11 mouse cellular contexts compared by ENCODE assay signal in the genomic region with DNA sequence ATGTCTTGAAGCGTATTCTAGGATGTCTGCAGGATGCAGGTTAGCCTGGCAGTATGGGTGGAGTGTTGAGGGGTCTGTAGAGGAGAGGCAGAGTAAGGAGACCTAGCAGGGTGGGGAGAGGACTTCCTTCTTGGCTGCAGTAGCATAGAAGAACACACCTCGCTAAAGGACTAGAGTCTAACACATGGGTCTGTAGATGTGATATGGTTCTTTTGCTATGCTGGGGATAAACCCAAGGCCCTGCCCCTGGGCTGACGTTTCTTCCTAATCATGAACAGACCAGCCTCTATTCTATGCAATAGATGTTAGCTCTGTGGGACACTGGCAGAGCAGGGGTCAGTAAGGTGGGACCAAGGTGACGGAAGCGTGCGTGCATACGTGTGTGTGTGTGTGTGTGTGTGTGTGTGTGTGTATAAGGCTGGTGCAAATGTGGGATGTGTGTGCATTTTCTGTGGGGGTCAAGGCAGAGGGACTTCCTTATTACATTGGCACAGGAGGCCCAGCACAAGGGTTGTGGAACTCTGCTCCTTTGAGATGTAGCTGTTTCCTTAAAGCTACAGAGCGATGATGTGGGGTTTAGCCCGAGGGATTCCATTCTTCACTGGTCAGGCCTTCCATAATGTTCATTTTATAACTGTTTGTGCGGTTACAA. TPM values are rescaled to one million over a fixed set of nuclear protein-coding genes. Genes with fewer than 3 reads are reported as not detected.
DNase-seq lines count a peak whose midpoint lies in the region; ATAC-seq and TF ChIP-seq lines count a peak whose summit lies in the region.
"Had no signal": no experiment of that assay in that cellular context is flagged by ENCODE, and none has a peak within 500 bp of the region (broad histone marks: within the 10 kb centered on the region; RNA-seq: fewer than 3 reads in every experiment).

No protein-coding gene starts in this region.

- WGBS in kidney, embryonic 14.5 days: 83% methylated on average over 10 of the region's 10 CpGs
- 55% methylated on average over 10 of the region's 10 CpGs for WGBS in liver, postnatal 0 days (ENCODE audit: insufficient replicate concordance)
- WGBS in stomach, postnatal 0 days: 56% methylated on average over 10 of the region's 10 CpGs

- peak overlapping the region; percentile 17; the same call in 1 of the 2 replicates for H3K27ac ChIP-seq in kidney, embryonic 14.5 days (ENCODE audit: low read depth, low read length)
- peak overlapping the region; percentile 67 for H3K27ac ChIP-seq in liver, postnatal 0 days (ENCODE audit: low read depth)
- H3K27ac ChIP-seq in stomach, postnatal 0 days (replicated peaks): peak overlapping the region; percentile 91

- no peak for DNase-seq in kidney, postnatal 36 days
- peak; percentile 31 for DNase-seq in thymus, postnatal 4 days
- no peak for DNase-seq in thymus, postnatal 36 days
- no peak for DNase-seq in liver, postnatal 0 days
- peak; percentile 53 for DNase-seq in stomach, postnatal 0 days (ENCODE audit: low spot score)
- DNase-seq in left cerebral cortex, adult 11 months (ENCODE audit: low spot score): no peak
- no peak for DNase-seq in left cerebral cortex, adult 9 months (ENCODE audit: low spot score in 2 of 2)
- DNase-seq: gastrocnemius, postnatal 25 days; kidney, postnatal 14 days had no signal

- TF ChIP-seq EP300 in liver, postnatal 0 days (IDR thresholded peaks at IDR 0.05; ENCODE audit: low read depth): no peak
- TF ChIP-seq EP300 in stomach, postnatal 0 days (optimal IDR thresholded peaks at IDR 0.05): no peak

- no peaks in the 10 kb centered on the region for H3K9me3 ChIP-seq in kidney, embryonic 14.5 days (ENCODE audit: control insufficient read depth, low read length)
- H3K9me3 ChIP-seq in liver, postnatal 0 days (ENCODE audit: low read length): no peaks in the 10 kb centered on the region
- no peaks in the 10 kb centered on the region for H3K9me3 ChIP-seq in stomach, postnatal 0 days (ENCODE audit: control insufficient read depth, low read length)
- H3K9me3 ChIP-seq: embryonic facial prominence, embryonic 12.5 days had no signal

- no peaks in the 10 kb centered on the region for H3K36me3 ChIP-seq in kidney, embryonic 14.5 days (ENCODE audit: control insufficient read depth, insufficient read depth, low read length)
- H3K36me3 ChIP-seq in liver, postnatal 0 days (replicated peaks; ENCODE audit: insufficient read depth, low read length): no peaks in the 10 kb centered on the region
- H3K36me3 ChIP-seq in stomach, postnatal 0 days (ENCODE audit: control insufficient read depth, insufficient read depth, low read length): no peaks in the 10 kb centered on the region
- H3K36me3 ChIP-seq: embryonic facial prominence, embryonic 12.5 days had no signal

- H3K27me3 ChIP-seq in kidney, embryonic 14.5 days (ENCODE audit: control insufficient read depth, insufficient read depth, low read length): no peaks in the 10 kb centered on the region
- H3K27me3 ChIP-seq in liver, postnatal 0 days (ENCODE audit: insufficient read depth, low read length): no peaks in the 10 kb centered on the region
- H3K27me3 ChIP-seq in stomach, postnatal 0 days (ENCODE audit: control insufficient read depth, insufficient read depth, low read length): no peaks in the 10 kb centered on the region
- H3K27me3 ChIP-seq: embryonic facial prominence, embryonic 12.5 days had no signal

- no peak overlapping the region for H3K9ac ChIP-seq in kidney, embryonic 14.5 days (ENCODE audit: low read depth, low read length)
- H3K9ac ChIP-seq in liver, postnatal 0 days (replicated peaks): no peak overlapping the region
- H3K9ac ChIP-seq in stomach, postnatal 0 days (ENCODE audit: low read length): peak overlapping the region; percentile 38; the same call in 1 of the 2 replicates
- H3K9ac ChIP-seq: embryonic facial prominence, embryonic 12.5 days had no signal

- ATAC-seq in kidney, embryonic 14.5 days (ENCODE audit: low FRiP score, low TSS enrichment): no peak
- ATAC-seq in liver, postnatal 0 days: peak; percentile 28; the same call in 1 of the 2 replicates
- peak; percentile 50 for ATAC-seq in stomach, postnatal 0 days (ENCODE audit: low FRiP score, low TSS enrichment)

- TF ChIP-seq CTCF in liver, postnatal 0 days (IDR thresholded peaks at IDR 0.05; ENCODE audit: low read depth): no peak
- no peak for TF ChIP-seq CTCF in stomach, postnatal 0 days (IDR thresholded peaks at IDR 0.05; ENCODE audit: low read depth)

- H3K4me2 ChIP-seq in kidney, embryonic 14.5 days (replicated peaks; ENCODE audit: low read depth, low read length): no peak overlapping the region
- 0 out of 2 replicates have a peak overlapping the region, but pooled peaks have one; percentile 22 for H3K4me2 ChIP-seq in liver, postnatal 0 days (ENCODE audit: low read depth, low read length)
- H3K4me2 ChIP-seq in stomach, postnatal 0 days (replicated peaks; ENCODE audit: low read depth): no peak overlapping the region
- H3K4me2 ChIP-seq: embryonic facial prominence, embryonic 12.5 days had no signal

- 0 out of 2 replicates have a peak, but pooled peaks cover 8% of the 10 kb centered on the region for H3K4me1 ChIP-seq in kidney, embryonic 14.5 days (ENCODE audit: control insufficient read depth, insufficient read depth, low read length)
- peaks cover 19% of the 10 kb centered on the region for H3K4me1 ChIP-seq in liver, postnatal 0 days (ENCODE audit: insufficient read depth)
- H3K4me1 ChIP-seq in stomach, postnatal 0 days (replicated peaks; ENCODE audit: control insufficient read depth, insufficient read depth): peaks cover 3% of the 10 kb centered on the region; the same call in 1 of the 2 replicates

- no peak overlapping the region for H3K4me3 ChIP-seq in kidney, embryonic 14.5 days (ENCODE audit: low read length)
- H3K4me3 ChIP-seq in liver, postnatal 0 days (ENCODE audit: low read depth, low read length): no peak overlapping the region
- no peak overlapping the region for H3K4me3 ChIP-seq in stomach, postnatal 0 days (ENCODE audit: low read depth, low read length)
- H3K4me3 ChIP-seq: embryonic facial prominence, embryonic 12.5 days had no signal

RNA-seq across cellular contexts. Expression of gene Engase, which starts 7.0 kb away (rescaled TPM):
- polyA plus RNA-seq in kidney, embryonic 14.5 days (2014; fragmentation: Nextera tagmentation; extraction: Ambion mirVana): 3.9 and 9.7 TPM in 2 replicates
- polyA plus RNA-seq in liver, postnatal 0 days (2015; fragmentation: Nextera tagmentation; extraction: Ambion mirVana): 4.9 and 5.6 TPM in 2 replicates
- polyA plus RNA-seq in stomach, postnatal 0 days (2015; fragmentation: Nextera tagmentation; extraction: Ambion mirVana): 12.6 and 13.7 TPM in 2 replicates

RNA-seq across cellular contexts. Expression of gene C1qtnf1, which starts 41.6 kb away (rescaled TPM):
- 2.8 and 4.0 TPM in 2 replicates for polyA plus RNA-seq in kidney, embryonic 14.5 days (2014; fragmentation: Nextera tagmentation; extraction: Ambion mirVana)
- 5.8 and 5.9 TPM in 2 replicates for polyA plus RNA-seq in liver, postnatal 0 days (2015; fragmentation: Nextera tagmentation; extraction: Ambion mirVana)
- 9.0 and 11.0 TPM in 2 replicates for polyA plus RNA-seq in stomach, postnatal 0 days (2015; fragmentation: Nextera tagmentation; extraction: Ambion mirVana)

RNA-seq across cellular contexts. Expression of gene Cant1, which starts 50.7 kb away (rescaled TPM):
- 19.0 and 24.1 TPM in 2 replicates for polyA plus RNA-seq in kidney, embryonic 14.5 days (2014; fragmentation: Nextera tagmentation; extraction: Ambion mirVana)
- polyA plus RNA-seq in liver, postnatal 0 days (2015; fragmentation: Nextera tagmentation; extraction: Ambion mirVana): 7.5 and 7.8 TPM in 2 replicates
- 32.3 and 33.9 TPM in 2 replicates for polyA plus RNA-seq in stomach, postnatal 0 days (2015; fragmentation: Nextera tagmentation; extraction: Ambion mirVana)

Comparison
In these comparisons a context has a peak if more than half of its experiments do, and no peak if none do; other contexts are left out.
1. DNase-seq: peak in thymus, postnatal 4 days (single experiment) and stomach, postnatal 0 days (single experiment); none in kidney, postnatal 36 days (0 of 2), thymus, postnatal 36 days (0 of 2), liver, postnatal 0 days (single experiment), left cerebral cortex, adult 11 months (single experiment) and left cerebral cortex, adult 9 months (0 of 2).
2. H3K27ac ChIP-seq: peak in every context shown above with its lines; median percentile 91 in stomach, postnatal 0 days; 67 in liver, postnatal 0 days; 17 in kidney, embryonic 14.5 days.